Mouse (Mus musculus) neural tube, embryonic 13.5 days (tissue): ENCODE measurements at regions not wholly inside any gene's neighbourhood (a gene's known extent, or its start where the extent isn't known, plus 50 kb on each side); places are given as distances from the start of the nearest gene placed in this dataset.

ENCODE experiments used
- ATAC-seq: fragments of 200-750 bp; cut with Nextera tagmentation; 2 replicates; pipeline ENCODE4 v1.8.0; 2017; ENCODE audit warnings: low read depth, mild to moderate bottlenecking, moderate TSS enrichment, moderate library complexity
- H3K27ac ChIP-seq: fragments of 300-500 bp; sonication (generic); replicated peaks from 2 replicates; pipeline ENCODE4 v1.5.1; 2015; ENCODE audit warnings: moderate library complexity, mild to moderate bottlenecking, inconsistent platforms
- H3K27me3 ChIP-seq: fragments of 300-500 bp; sonication (generic); 2 replicates; pipeline ENCODE4 v1.6.1; 2015; ENCODE audit warnings: mild to moderate bottlenecking, inconsistent platforms
- H3K36me3 ChIP-seq: fragments of 300-500 bp; sonication (generic); 2 replicates; pipeline ENCODE4 v1.6.1; 2015; ENCODE audit warnings: mild to moderate bottlenecking, inconsistent platforms
- H3K4me1 ChIP-seq: fragments of 300-500 bp; sonication (generic); replicated peaks from 2 replicates; pipeline ENCODE4 v1.6.1; 2015; ENCODE audit warnings: inconsistent platforms
- H3K4me2 ChIP-seq: fragments of 300-500 bp; sonication (generic); 2 replicates; pipeline ENCODE4 v1.6.1; 2015; ENCODE audit warnings: inconsistent platforms, mild to moderate bottlenecking, moderate library complexity
- H3K4me3 ChIP-seq: fragments of 300-500 bp; sonication (generic); 2 replicates; pipeline ENCODE4 v1.5.1; 2015; ENCODE audit warnings: mild to moderate bottlenecking, inconsistent platforms
- H3K9ac ChIP-seq: fragments of 300-500 bp; sonication (generic); 2 replicates; pipeline ENCODE4 v1.6.1; 2015; ENCODE audit warnings: moderate library complexity, mild to moderate bottlenecking, inconsistent platforms
- H3K9me3 ChIP-seq: fragments of 300-500 bp; sonication (generic); 2 replicates; pipeline ENCODE4 v1.6.1; 2016; ENCODE audit warnings: inconsistent platforms
- WGBS: fragments of 180-500 bp; shearing (Covaris S2); methylation state at CpG from one replicate; pipeline ENCODE4 v1.1.7; 2015; 5-methylcytosine and 5-hydroxymethylcytosine counted together

GRCm38 (mm10) chr1:144309901-144310300, 60.9 kb upstream of the Rgs1 start:
- Histone ChIP-seq H3K9ac (no peak overlapping the region), H3K4me2 (no peak overlapping the region), H3K27ac (no peak overlapping the region), H3K4me3 (no peak overlapping the region), H3K9me3 (no peaks in the 10 kb centered on the region), H3K36me3 (no peaks in the 10 kb centered on the region), H3K4me1 (no peaks in the 10 kb centered on the region), H3K27me3 (no peaks in the 10 kb centered on the region)
- 55% methylated on average over 3 of the region's 3 CpGs for WGBS
- ATAC-seq: no peak

- no peaks in the 10 kb centered on the region for H3K36me3 ChIP-seq
- no peak for ATAC-seq
- H3K4me1 ChIP-seq: no peaks in the 10 kb centered on the region
- no peak overlapping the region for H3K27ac ChIP-seq
- no peak overlapping the region for H3K4me2 ChIP-seq
- no peak overlapping the region for H3K4me3 ChIP-seq
- 93% methylated on average over 5 of the region's 5 CpGs for WGBS
- H3K27me3 ChIP-seq: no peaks in the 10 kb centered on the region
- H3K9ac ChIP-seq: no peak overlapping the region
- no peaks in the 10 kb centered on the region for H3K9me3 ChIP-seq
These were observed 59.3 kb upstream of the Rgs1 start for GRCm38 (mm10) chr1:144308313-144308712.

- Histone ChIP-seq H3K9me3 (no peaks in the 10 kb centered on the region), H3K9ac (no peak overlapping the region), H3K27me3 (no peaks in the 10 kb centered on the region), H3K4me2 (no peak overlapping the region), H3K27ac (no peak overlapping the region), H3K36me3 (no peaks in the 10 kb centered on the region), H3K4me1 (no peaks in the 10 kb centered on the region), H3K4me3 (no peak overlapping the region)
- no peak for ATAC-seq
- WGBS: 93% methylated on average over 2 of the region's 2 CpGs
These were observed 58.8 kb upstream of the Rgs1 start for GRCm38 (mm10) chr1:144307854-144308285.

- Histone ChIP-seq H3K9me3 (no peaks in the 10 kb centered on the region), H3K4me3 (no peak overlapping the region), H3K4me2 (no peak overlapping the region), H3K36me3 (no peaks in the 10 kb centered on the region), H3K27me3 (no peaks in the 10 kb centered on the region), H3K4me1 (no peaks in the 10 kb centered on the region), H3K9ac (no peak overlapping the region), H3K27ac (no peak overlapping the region)
- WGBS: 78% methylated on average over 7 of the region's 7 CpGs
- ATAC-seq: no peak
These were observed 58.2 kb upstream of the Rgs1 start for GRCm38 (mm10) chr1:144307017-144307853.

GRCm38 (mm10) chr1:144306284-144306683, 57.2 kb upstream of the Rgs1 start:
- Histone ChIP-seq H3K36me3 (no peaks in the 10 kb centered on the region), H3K27me3 (no peaks in the 10 kb centered on the region), H3K4me2 (no peak overlapping the region), H3K9ac (no peak overlapping the region), H3K27ac (no peak overlapping the region), H3K9me3 (no peaks in the 10 kb centered on the region), H3K4me3 (no peak overlapping the region), H3K4me1 (no peaks in the 10 kb centered on the region)
- 60% methylated on average over 2 of the region's 2 CpGs for WGBS
- no peak for ATAC-seq

GRCm38 (mm10) chr1:144300670-144301069, 51.6 kb upstream of the Rgs1 start:
- Histone ChIP-seq H3K9me3 (no peaks in the 10 kb centered on the region), H3K27ac (no peak overlapping the region), H3K4me2 (no peak overlapping the region), H3K4me1 (no peaks in the 10 kb centered on the region), H3K9ac (no peak overlapping the region), H3K4me3 (no peak overlapping the region), H3K27me3 (no peaks in the 10 kb centered on the region), H3K36me3 (no peaks in the 10 kb centered on the region)
- 91% methylated on average over 2 of the region's 2 CpGs for WGBS
- ATAC-seq: no peak
